Mouse (Mus musculus): ENCODE data around the gene B3glct. TPM values are rescaled to one million over a fixed set of nuclear protein-coding genes. Genes with fewer than 3 reads are reported as not detected.
A peak's percentile ranks its signal among the peaks of the same experiment; 100 is the strongest.

B3glct gene
- 1 to 10 TPM; 5.5 to 5.8 TPM for total RNA-seq (2021)
- long read RNA-seq, experiment 1, full-length matches to known transcripts, result 2 of 3 reads
- long read RNA-seq, experiment 1, partial matches to known transcripts, result 0 of 3 reads
- long read RNA-seq, experiment 1, other reads (novel, unspliced or antisense), result 1 of 3 reads
- long read RNA-seq, experiment 2, partial matches to known transcripts, result 0 of 2 reads
- long read RNA-seq, experiment 2, other reads (novel, unspliced or antisense), result 2 of 2 reads

DNA sequence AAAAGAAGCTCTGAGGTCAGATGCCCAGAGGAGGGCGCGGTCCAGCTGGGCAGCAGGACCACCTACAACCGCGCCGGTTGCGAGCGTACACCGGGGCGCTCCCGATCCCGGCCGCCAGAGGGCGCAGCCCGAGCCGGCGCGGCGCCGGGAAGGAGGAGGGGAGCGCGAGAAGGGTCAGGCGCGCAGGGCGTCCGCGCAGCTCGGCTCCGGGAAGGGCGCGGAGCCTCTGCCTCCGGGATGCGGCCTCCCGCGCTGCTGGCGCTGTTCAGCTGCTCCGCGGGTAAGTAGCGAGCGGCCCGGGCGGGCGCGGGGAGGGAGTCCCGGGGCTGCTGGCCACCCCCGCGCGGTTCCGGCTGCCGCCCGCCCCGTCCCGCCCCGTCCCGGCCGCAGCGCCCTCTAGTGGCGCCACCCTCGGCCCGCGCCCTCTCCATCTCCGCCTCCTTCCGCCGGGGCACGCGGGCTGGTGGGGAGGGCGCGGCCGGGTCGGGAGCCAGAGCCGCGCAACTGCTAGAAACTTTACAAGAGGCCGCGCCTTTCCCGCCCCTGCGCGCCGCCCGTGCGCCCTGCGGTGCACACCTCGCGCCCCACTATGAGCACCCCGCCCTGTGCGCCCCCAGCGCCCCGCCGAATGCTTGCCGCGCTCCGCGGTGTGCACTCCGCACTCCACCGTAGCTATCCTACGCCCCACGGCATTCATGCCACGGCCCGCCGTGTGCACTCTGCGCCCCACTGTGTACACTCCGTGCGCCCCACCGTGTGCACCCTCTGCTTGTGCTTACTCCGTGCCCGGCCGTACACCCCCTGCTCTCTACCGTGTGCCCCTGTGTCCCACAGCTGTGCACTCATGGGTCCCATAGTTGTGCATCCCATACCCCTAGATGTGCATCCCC is at the start of gene B3glct:
Gene B3glct (plus strand): TSS at position 131 of the 890 bp plus-strand sequence.
- DNase-seq, result peak; percentile 88 to 90

DNA sequence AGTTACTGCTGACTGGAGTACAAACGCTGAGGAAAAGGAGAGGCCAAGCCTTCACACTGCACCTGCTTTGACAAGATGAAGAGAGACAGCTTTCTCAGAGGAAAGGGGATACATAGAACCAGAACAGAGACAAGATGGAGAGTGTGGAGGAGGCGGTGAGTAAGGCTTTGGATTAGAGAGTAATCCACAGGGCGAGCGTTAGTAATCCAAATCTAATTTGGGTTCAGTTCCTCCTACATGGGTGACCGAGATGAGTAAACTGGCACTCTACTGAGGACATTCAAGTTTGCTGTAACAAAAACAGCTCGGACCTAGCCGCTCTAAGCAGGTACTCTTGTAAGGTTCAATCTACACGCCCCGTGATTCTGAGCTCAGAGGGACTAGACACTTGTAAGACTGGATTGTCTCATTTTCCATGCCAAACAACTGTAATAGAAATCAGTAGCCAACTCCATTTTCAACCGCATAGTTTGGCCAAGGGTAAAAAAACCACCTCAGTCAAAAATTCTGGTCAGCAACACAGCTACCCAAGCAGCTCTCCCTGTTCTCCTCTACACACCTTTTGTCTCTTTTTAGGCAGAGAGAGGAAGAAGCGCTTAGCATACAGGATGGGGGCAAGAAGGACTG is 43.5 kb upstream of the B3glct start:
- no peak for DNase-seq

DNA sequence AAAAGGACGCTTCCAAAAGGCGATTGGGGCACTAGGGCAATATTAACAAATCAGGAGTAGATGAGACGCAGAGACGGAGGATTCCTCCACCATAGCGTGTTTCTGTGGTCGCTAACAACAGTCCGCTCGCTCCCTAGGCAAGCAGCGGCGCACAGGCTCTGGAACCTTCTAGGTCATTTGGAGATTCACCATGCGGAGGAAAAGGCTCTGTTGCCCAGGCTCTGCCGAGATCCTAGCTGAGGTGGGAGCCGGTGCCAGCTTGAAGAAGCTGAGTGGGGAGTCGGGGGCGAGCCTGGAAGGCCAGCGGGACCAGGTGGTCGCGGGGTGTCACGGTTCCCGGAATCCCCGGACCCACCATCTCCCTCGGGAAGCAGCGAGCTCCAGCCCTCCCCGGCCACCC is 42.5 kb upstream of the B3glct start:
- DNase-seq, result peak; percentile 38 to 69

DNA sequence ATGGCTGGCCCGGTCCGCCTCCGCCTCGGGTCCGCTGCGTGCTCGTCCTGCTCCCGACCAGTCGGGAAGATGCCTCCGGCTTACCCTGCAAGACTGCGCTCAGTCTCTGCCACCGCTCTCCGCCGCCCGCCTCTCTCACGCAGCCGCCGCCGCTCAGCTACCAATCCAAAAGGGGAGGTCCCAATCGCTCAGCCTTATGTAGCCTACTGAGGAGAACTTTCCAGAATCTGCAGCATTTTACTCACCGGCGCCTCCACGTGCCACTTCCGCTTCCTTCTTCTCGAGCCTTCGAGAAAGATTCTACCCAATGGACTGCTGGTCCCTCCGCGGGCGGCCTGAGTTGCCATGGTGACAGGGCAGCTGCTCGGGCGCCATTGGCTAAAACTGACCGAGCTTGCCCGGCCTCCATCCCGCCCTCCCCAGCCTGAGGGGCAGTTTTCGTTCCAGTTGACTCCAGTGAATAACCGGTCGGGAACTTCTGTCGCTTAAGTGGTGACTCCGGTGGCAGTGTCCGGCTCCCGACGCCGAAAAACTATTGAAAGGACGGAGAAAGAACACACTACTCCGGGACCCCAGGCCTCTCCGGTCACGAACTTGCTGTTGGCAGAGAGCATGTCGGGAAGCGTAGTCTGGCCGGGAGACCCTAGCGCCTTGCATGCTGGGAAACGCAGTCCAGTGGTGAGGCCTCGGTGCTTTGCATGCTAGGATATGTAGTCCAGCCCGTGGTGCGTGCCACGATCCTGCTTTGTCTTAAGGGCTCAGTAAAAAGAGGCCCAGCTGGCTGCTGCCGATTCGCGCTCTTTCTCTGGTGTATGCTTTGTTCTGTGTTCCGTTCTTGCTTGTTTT is 41.7 kb upstream of the B3glct start, which contains the start of gene Hsph1:
Gene Hsph1 (minus strand): TSS at position 302 of the 846 bp plus-strand sequence.
- DNase-seq, result peak; percentile 99

DNA sequence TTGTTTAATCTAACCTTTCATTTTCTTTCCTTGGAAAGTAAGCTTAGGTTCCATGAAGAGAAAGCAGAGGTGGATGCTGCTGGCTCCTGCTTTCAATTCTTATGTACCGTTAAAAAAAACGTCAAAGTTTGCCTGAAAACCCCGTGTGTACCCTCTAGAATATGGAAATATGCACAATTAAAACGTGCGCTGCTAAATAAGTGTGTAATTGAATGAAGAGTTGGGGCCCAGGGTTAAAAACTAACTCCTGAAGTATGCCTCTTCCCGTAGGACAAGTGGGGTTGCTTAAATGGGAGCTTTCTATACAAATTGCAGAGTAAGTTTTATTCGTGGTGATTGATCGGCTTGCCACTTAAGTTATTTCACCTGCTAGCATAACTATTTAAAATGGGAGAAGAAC is 40.7 kb upstream of the B3glct start:
- no peak for DNase-seq

DNA sequence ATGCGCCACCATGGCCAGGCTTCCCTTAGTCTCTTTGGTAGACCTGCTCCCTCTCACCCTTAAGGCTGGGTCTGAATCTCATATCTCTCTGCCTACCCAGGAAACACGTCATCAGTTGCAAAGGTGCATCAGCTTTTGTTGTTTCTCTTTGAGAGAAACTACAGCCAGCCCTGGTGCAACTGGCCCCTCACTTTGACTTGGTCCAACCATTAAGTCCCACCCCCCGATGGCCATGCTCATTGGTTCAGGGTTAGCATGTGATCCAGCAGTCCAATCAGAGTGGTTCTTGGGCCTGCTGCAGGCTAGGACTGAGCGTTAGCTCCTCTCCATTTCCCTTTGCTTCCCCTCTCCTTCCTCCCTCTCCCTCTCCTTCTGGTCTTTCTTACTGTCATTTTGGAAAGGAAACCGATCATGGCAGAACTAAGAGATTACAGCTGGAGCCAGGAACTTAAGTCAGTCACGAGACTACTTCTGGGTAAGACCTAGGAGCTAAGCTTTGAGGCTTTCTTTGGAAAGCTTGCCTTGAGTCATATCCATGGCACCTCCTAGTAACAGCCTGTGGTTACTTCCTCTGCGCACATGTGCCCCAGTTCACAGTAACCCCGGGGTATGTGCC is 36.6 kb upstream of the B3glct start:
- DNase-seq, result no peak

- DNase-seq, result no peak
Observed at GRCm38 (mm10) chr5:149642366-149642765, 35.7 kb upstream of the B3glct start.

DNA sequence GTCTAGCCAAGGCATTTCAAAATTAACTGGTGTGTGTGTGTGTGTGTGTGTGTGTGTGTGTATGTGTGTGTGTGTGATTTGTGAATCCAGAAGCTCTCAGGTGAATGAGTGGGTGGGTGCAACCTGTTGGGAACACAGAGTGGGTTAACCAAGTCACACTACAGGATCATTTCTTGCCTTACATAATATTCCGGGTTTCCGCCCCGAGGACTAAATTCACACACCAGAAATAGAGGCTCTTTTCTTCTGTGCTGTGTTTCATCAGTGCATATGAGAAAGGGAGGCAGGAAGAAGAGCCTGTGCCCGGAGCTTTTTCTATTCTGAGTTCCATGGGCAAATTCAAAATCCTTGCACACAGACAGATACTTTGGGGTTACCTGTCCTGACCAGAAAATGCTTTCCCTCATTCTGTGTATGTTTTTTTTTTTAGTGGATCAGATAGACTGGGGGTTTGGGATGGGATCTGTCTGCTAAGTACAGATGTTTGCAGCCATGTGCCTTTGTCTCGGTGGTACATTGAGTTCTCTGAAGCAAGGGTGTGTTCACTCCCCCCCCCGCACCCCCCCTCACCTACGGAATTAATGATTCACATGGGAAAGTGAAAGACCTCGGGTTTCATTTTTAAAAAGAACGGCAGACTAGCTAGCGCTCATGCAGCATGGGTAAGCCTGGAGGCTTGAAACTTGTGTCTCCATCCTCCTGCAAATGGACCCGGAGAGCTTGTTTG is 35.1 kb upstream of the B3glct start:
- no peak for DNase-seq

DNA sequence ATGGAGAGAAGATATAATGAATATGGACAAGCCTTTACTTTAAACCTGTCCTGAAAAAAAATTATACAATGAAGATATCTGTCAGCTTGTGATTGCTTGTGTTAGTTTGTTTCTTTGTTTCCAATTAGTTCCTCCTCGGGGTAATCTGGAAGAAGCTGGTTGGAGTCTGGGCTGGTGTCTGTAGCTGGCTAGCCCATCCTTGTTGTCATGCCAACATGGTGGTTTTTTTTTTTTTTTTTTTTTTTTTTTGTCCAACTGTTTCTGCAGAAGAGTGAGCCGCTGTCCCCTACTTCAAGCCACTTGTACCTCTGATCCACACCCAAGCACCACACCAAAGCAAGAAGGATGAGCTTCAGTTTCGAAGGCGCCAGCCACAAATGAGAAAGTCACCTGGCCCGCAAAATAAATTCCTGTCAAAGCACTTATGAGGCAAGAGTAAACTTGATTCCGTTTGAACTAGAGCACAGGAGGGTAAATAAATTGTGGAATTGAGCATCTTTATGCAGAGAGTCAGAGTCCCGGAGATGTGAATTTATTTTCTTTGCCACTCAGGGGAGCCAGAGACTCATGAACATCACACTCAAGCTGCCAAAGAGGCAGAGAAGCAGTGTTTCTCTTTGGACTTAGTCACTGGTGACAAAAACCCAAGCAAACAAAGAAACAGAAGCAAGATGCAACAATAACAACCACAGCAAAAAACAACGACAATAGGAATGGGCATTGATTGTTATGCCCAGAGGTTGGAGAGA is 30.5 kb upstream of the B3glct start:
- no peak for DNase-seq

DNA sequence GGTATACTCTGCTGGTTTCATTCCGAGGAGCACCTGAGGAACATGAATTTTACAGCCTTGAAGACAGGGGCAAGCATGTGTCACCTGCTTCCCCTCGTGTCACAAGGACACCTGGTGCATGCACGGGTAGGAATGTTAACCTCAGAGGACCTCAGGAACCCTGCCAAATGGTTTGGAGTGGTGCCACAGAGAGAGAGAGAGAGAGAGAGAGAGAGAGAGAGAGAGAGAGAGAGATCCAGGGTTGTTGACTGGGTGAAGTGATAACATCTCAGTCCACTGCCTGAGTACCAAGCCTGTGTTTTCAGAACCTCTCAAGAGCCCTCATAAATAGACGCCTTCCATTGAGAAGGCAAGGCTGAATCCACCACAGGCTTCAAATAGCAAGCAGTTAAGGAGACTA is 29.8 kb upstream of the B3glct start:
- DNase-seq, result peak in 1 of 2 experiments; percentile 16

DNA sequence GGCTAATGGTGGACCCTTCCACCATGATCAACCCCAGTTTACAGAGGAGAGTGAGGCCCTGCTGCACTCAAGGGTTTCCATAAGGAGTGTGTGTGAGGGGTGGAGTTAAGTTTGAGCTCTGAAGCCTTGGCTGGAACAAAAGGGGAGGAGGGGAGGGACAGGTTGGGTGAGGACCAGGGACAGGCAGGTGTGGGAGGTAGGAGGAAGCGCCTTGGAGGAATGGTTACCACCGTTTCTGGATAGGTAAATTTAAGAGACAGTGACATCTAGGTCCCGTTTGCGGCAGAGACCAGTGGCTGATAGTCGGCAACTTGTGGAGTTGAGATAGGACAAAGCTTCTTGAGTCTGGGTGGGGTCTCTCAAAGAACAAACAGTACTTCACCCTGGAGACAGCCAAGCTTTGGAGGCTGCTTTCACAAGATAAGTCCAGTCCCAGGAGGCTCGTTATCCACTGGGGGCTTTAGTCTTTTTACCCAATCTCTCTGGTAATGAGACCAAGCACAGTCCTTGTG is 29.1 kb upstream of the B3glct start:
- DNase-seq, result no peak

DNA sequence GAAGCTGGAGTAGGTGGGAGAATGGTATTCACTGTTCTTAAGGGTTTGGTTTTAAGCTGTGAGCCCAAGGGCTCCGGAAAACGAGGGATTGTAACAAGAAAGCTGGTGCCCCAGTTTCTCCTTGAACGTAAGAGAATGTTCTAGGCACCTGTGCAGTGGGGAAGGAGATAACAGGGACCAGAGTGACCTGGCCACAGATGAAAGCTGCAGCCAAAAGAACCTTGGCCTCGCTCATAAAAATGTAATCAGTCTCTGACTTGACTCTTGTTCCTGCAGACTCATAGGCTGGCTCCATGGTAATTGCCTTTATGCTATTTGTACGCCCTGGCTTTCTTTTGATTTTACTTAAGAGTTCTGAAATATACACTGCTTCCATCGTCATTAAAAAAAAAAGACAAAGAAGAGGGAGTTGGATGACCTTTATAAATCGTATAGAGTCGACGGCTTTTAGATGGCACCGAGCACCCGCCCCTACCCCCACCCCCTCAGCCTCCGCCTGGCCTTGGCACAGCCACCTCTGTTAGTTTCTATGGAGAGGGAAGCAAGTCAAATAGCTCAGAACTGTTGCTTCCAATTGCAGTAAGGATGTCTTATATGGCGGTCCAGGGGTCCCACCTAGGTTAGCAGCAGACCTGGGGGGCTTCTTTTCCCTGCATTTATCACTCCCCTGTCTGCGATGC is 28.4 kb upstream of the B3glct start:
- DNase-seq, result no peak

DNA sequence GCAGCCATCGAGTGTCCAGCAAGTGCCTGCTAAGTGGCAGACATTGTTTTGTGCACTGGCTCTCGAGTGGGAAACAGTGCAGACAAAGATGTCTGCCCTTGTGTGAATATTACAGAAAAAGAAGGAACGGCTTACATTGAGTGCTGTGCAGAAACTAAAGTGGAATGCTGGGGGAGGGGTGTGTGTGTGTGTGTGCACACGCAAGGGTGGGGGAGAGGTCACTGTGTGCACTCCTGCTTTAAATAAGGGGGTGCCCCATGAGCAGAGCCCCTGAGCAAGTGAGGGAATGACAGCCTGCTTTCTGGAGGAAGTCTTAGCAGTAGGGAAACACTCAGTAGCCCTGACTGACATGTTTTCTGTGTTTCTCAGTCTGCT is 27.9 kb upstream of the B3glct start:
- DNase-seq, result no peak

- no peak for DNase-seq
Observed at GRCm38 (mm10) chr5:149655636-149656035, 22.4 kb upstream of the B3glct start.

DNA sequence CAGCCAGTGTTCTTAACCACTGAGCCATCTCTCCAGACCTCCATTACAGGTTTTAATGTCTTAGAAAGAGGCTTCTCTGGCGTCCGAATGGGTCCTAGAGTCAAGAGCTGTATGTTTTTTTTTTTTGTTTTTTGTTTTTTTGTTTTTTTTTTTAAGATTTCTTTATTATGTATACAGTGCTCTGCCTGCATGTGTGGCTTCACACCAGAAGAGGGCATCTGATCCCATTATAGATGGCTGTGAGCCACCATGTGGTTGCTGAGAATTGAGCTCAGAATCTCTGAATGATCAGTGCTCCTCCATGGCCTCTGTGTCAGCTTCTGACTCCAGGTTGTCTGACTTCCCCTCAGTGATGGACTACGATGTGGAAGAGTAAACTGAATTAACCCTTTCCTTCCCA is 20.0 kb upstream of the B3glct start:
- DNase-seq, result no peak

- no peak for DNase-seq
Observed at GRCm38 (mm10) chr5:149658741-149659413, 19.2 kb upstream of the B3glct start.

- DNase-seq, result no peak
Observed at GRCm38 (mm10) chr5:149659414-149659780, 18.6 kb upstream of the B3glct start.

DNA sequence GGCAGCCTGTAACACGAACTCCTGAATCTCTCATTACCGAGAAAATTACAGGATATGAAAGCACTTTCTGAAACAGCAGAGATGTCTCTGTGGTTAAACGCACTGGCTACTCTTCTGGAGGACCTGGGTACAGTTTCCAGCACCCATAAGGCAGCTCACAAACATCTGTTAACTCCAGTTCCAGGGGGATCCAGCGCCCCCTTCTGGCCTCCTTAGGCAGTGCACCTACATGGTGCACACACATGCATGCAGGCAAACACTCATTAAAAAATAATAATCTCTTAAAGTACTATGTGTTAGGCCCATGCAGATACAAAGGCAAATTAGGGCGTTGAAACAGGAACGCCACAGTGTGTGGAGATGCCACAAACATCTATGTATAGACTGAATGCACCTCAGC is 16.6 kb upstream of the B3glct start:
- no peak for DNase-seq

GRCm38 (mm10) chr5:149662980-149663379 is 15.1 kb upstream of the B3glct start:
- no peak for DNase-seq
